Mouse (Mus musculus) intestine, postnatal 0 days (tissue): ENCODE results near the gene Krtap20-2. TPM values are rescaled to one million over a fixed set of nuclear protein-coding genes. Genes with fewer than 3 reads are reported as not detected.
"Not testable (repeated sequence)": the region's sequence is repeated elsewhere in the genome, so short reads cannot be mapped to it uniquely, and the experiment has no call there.

Source experiments
- ATAC-seq: fragments of 200-750 bp; cut with Nextera tagmentation; 2 replicates; pipeline ENCODE4 v1.8.0; 2017; ENCODE audit warnings: mild to moderate bottlenecking, moderate TSS enrichment, moderate library complexity
- H3K27ac ChIP-seq: fragments of 300-500 bp; sonication (generic); 2 replicates; pipeline ENCODE4 v1.5.1; 2014; ENCODE audit warnings: mild to moderate bottlenecking, low read depth, low read length, moderate library complexity
- H3K27me3 ChIP-seq: fragments of 300-500 bp; sonication (generic); replicated peaks from 2 replicates; pipeline ENCODE4 v1.6.1; 2014; ENCODE audit warnings: low read length, mixed read lengths; ENCODE audit not compliant: control insufficient read depth, insufficient read depth
- H3K36me3 ChIP-seq: fragments of 300-500 bp; sonication (generic); 2 replicates; pipeline ENCODE4 v1.6.1; 2014; ENCODE audit warnings: mild to moderate bottlenecking, moderate library complexity; ENCODE audit not compliant: control insufficient read depth, insufficient read depth
- H3K4me1 ChIP-seq: fragments of 300-500 bp; sonication (generic); replicated peaks from 2 replicates; pipeline ENCODE4 v1.6.1; 2014; ENCODE audit warnings: antibody characterized with exemption, low read length, mixed read lengths; ENCODE audit not compliant: control insufficient read depth, insufficient read depth
- H3K4me2 ChIP-seq: fragments of 300-500 bp; sonication (generic); replicated peaks from 2 replicates; pipeline ENCODE4 v1.6.1; 2014; ENCODE audit warnings: low read depth, mild to moderate bottlenecking, moderate library complexity
- H3K4me3 ChIP-seq: fragments of 300-500 bp; sonication (generic); 2 replicates; pipeline ENCODE4 v1.5.1; 2014; ENCODE audit warnings: low read depth, low read length
- H3K9ac ChIP-seq: fragments of 300-500 bp; sonication (generic); 2 replicates; pipeline ENCODE4 v1.6.1; 2014; ENCODE audit warnings: mild to moderate bottlenecking, low read depth, low read length
- H3K9me3 ChIP-seq: fragments of 300-500 bp; sonication (generic); 2 replicates; pipeline ENCODE4 v1.6.1; 2016; ENCODE audit warnings: mixed run types; ENCODE audit not compliant: control insufficient read depth
- CTCF ChIP-seq: sonication (generic); IDR thresholded peaks from 2 replicates; pipeline ENCODE4 v1.5.1; 2016; ENCODE audit warnings: low read depth, mild to moderate bottlenecking, control low read depth, antibody characterized with exemption, moderate library complexity
- WGBS: fragments of 180-500 bp; shearing (Covaris S2); extraction: QIAGEN DNeasy Blood & Tissue Kit; methylation state at CpG from one replicate; pipeline ENCODE4 v1.1.7; 2014; 5-methylcytosine and 5-hydroxymethylcytosine counted together
- polyA plus RNA-seq: library from polyadenylated mRNA; unstranded; fragments of >200 nt; fragmentation: Nextera tagmentation; extraction: Ambion mirVana; gene quantifications from 2 replicates; pipeline ENCODE4 v1.2.1, GENCODE M21; 2015

Krtap20-2 gene
- polyA plus RNA-seq: not detected in 2 replicates

GRCm38 (mm10) chr16:89205561-89205960, at the start of gene Krtap20-2:
Gene Krtap20-2 (plus strand): TSS chr16:89205861.
- Histone ChIP-seq H3K36me3 (no peaks in the 10 kb centered on the region), H3K9me3 (no peaks in the 10 kb centered on the region), H3K4me2 (no peak within 1 kb of the TSS), H3K27me3 (no peaks in the 10 kb centered on the region), H3K9ac (no peak within 1 kb of the TSS), H3K27ac (no peak within 1 kb of the TSS), H3K4me1 (no peaks in the 10 kb centered on the region), H3K4me3 (no peak within 1 kb of the TSS)
- no peak for ATAC-seq
- TF ChIP-seq CTCF: no peak
- WGBS: 69% methylated on average over 1 of the region's 1 CpGs

GRCm38 (mm10) chr16:89157652-89158051, 48.0 kb upstream of the Krtap20-2 start, which contains the start of gene Gm9789:
Gene Gm9789 (plus strand): TSS chr16:89157952.
- no peak within 1 kb of the TSS for H3K4me3 ChIP-seq
- WGBS: 82% methylated on average over 4 of the region's 4 CpGs
- ATAC-seq: no peak
- no peak within 1 kb of the TSS for H3K9ac ChIP-seq
- no peak within 1 kb of the TSS for H3K4me2 ChIP-seq
- no peak within 1 kb of the TSS for H3K27ac ChIP-seq
- H3K9me3 ChIP-seq: no peaks in the 10 kb centered on the region
- no peaks in the 10 kb centered on the region for H3K4me1 ChIP-seq
- no peak for TF ChIP-seq CTCF
- H3K27me3 ChIP-seq: no peaks in the 10 kb centered on the region
- H3K36me3 ChIP-seq: no peaks in the 10 kb centered on the region

- not testable (repeated sequence) for H3K4me2 ChIP-seq, H3K4me3 ChIP-seq, H3K36me3 ChIP-seq, H3K27ac ChIP-seq, H3K9ac ChIP-seq, H3K4me1 ChIP-seq, H3K27me3 ChIP-seq, ATAC-seq, H3K9me3 ChIP-seq
Measured at GRCm38 (mm10) chr16:89169190-89169589, 36.5 kb upstream of the Krtap20-2 start, which contains the start of gene Gm7735. Gene Gm7735 (plus strand): TSS chr16:89169490.

- WGBS: 76% methylated on average over 2 of the region's 2 CpGs
- H3K27me3 ChIP-seq: no peaks in the 10 kb centered on the region
- ATAC-seq: no peak
Measured at GRCm38 (mm10) chr16:89174435-89174834, 31.2 kb upstream of the Krtap20-2 start, which contains the start of gene 1110057P08Rik. Gene 1110057P08Rik (plus strand): TSS chr16:89174735.

GRCm38 (mm10) chr16:89188621-89189020, 17.0 kb upstream of the Krtap20-2 start:
- Histone ChIP-seq H3K27ac (no peak overlapping the region), H3K9me3 (no peaks in the 10 kb centered on the region), H3K4me3 (no peak overlapping the region), H3K27me3 (no peaks in the 10 kb centered on the region), H3K4me2 (no peak overlapping the region), H3K9ac (no peak overlapping the region), H3K4me1 (no peaks in the 10 kb centered on the region), H3K36me3 (no peaks in the 10 kb centered on the region)
- 81% methylated on average over 4 of the region's 4 CpGs for WGBS
- TF ChIP-seq CTCF: no peak
- ATAC-seq: no peak

More at GRCm38 (mm10) chr16:89174435-89174834, 31.2 kb upstream of the Krtap20-2 start, which contains the start of gene 1110057P08Rik:
- H3K9me3 ChIP-seq: no peaks in the 10 kb centered on the region
- no peak within 1 kb of the TSS for H3K27ac ChIP-seq
- no peaks in the 10 kb centered on the region for H3K4me1 ChIP-seq
- TF ChIP-seq CTCF: no peak
- no peak within 1 kb of the TSS for H3K4me2 ChIP-seq
- H3K4me3 ChIP-seq: no peak within 1 kb of the TSS
- no peak within 1 kb of the TSS for H3K9ac ChIP-seq
- H3K36me3 ChIP-seq: no peaks in the 10 kb centered on the region

Other genes with a start within 250 kb of the Krtap20-2 start
- not detected in 2 replicates for gene Krtap16-3, start 243.0 kb upstream of the Krtap20-2 start, polyA plus RNA-seq
- gene Krtap22-2, start 195.1 kb upstream of the Krtap20-2 start, polyA plus RNA-seq: not detected in 2 replicates
- not detected in 2 replicates for gene Gm10229, start 190.6 kb upstream of the Krtap20-2 start, polyA plus RNA-seq
- gene Krtap6-1, start 174.2 kb upstream of the Krtap20-2 start, polyA plus RNA-seq: not detected in 2 replicates
- gene Gm10228, start 164.4 kb upstream of the Krtap20-2 start, polyA plus RNA-seq: not detected in 2 replicates
- not detected in 2 replicates for gene Krtap6-5, start 158.0 kb upstream of the Krtap20-2 start, polyA plus RNA-seq
- gene 1110025L11Rik, start 141.9 kb upstream of the Krtap20-2 start, polyA plus RNA-seq: not detected in 2 replicates
- not detected in 2 replicates for gene Krtap6-3, start 121.8 kb upstream of the Krtap20-2 start, polyA plus RNA-seq
- not detected in 2 replicates for gene Gm6358, start 65.0 kb upstream of the Krtap20-2 start, polyA plus RNA-seq
- gene Gm10061, start 54.8 kb upstream of the Krtap20-2 start, polyA plus RNA-seq: not detected in 2 replicates
- gene Gm9789, start 47.9 kb upstream of the Krtap20-2 start, polyA plus RNA-seq: not detected in 2 replicates
- gene Gm7735, start 36.4 kb upstream of the Krtap20-2 start, polyA plus RNA-seq: not detected in 2 replicates
- gene 1110057P08Rik, start 31.1 kb upstream of the Krtap20-2 start, polyA plus RNA-seq: not detected in 2 replicates
- not detected in 2 replicates for gene Krtap21-1, start 198.0 kb downstream of the Krtap20-2 start, polyA plus RNA-seq
- not detected in 2 replicates for gene Krtap6-2, start 214.2 kb downstream of the Krtap20-2 start, polyA plus RNA-seq